Mouse (Mus musculus): ENCODE data around the gene Bysl. TPM values are rescaled to one million over a fixed set of nuclear protein-coding genes. Genes with fewer than 3 reads are reported as not detected.
A peak's percentile ranks its signal among the peaks of the same experiment; 100 is the strongest.
"Not testable (repeated sequence)": the region's sequence is repeated elsewhere in the genome, so short reads cannot be mapped to it uniquely, and the experiment has no call there.

Gene Bysl
- polyA plus RNA-seq, 1 experiment = 25.7 TPM

DNA sequence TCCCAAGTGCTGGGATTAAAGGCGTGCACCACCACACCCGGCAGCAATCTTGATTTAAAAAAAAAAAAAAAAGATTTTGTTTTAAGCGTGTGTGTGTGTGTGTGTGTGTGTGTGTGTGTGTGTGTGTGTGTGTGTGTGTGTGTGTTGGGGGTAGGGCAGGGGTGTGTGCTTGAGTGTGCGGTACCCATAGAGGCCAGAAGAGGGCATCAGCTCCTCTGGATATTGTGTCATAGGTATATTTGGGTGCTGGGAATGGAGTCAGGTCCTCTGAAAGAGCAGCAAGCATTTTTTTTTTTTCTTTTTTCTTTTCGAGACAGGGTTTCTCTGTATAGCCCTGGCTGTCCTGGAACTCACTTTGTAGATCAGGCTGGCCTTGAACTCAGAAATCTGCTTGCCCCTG lies 13.3 kb upstream of the Bysl start:
- H3K9me3 ChIP-seq (replicated peaks; ENCODE audit: control insufficient read depth, insufficient read depth, low read length, poor library complexity, severe bottlenecking); H3K4me3 ChIP-seq (ENCODE audit: low read depth, low read length); H3K4me1 ChIP-seq (ENCODE audit: control insufficient read depth, insufficient read depth, low read length); H3K36me3 ChIP-seq (ENCODE audit: control insufficient read depth, insufficient read depth, low read length, poor library complexity, severe bottlenecking); H3K27ac ChIP-seq (ENCODE audit: insufficient read depth, low read length); H3K9ac ChIP-seq (ENCODE audit: low read depth, poor library complexity, severe bottlenecking); H3K27me3 ChIP-seq (ENCODE audit: control insufficient read depth, insufficient read depth, low read length, poor library complexity, severe bottlenecking): not testable (repeated sequence)
- TF ChIP-seq CTCF (IDR thresholded peaks at IDR 0.05; ENCODE audit: low read depth, low read length) = peak; percentile 34

DNA sequence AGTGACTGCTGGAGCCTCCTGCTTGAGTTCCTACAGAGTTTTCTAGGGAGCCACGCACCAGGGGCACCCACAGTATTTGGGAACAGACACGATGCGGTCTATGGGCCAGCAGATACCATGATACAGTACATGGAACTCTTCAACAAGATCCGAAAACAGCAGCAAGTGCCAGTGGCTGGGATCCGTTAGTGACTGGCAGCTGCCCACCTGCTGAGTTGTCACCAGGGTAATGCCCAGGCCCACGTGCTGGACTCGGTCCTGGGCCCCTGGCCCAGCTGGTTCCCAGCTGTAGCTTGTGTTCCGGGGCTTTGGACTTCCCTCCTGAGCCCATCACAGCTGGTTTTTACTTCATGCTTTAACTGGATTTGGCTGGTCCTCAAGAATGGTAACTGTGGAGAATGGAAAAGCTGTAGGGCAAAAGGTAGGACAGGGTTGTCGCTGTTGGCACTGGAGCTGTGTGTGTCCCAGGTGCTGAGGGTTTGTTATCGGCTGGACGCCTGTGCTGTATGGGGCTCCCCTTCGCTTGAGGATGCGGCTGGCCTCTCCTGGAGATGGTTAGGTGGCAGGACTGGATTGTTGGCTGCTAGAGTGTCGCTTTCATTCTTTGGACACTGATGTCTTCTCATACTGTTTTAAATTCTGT lies 11.7 kb upstream of the Bysl start:
- peaks cover 10% of the 10 kb centered on the region for H3K36me3 ChIP-seq (ENCODE audit: control insufficient read depth, insufficient read depth, low read length, poor library complexity, severe bottlenecking)
- H3K27ac ChIP-seq (ENCODE audit: insufficient read depth, low read length) = no peak overlapping the region
- H3K9ac ChIP-seq (ENCODE audit: low read depth, poor library complexity, severe bottlenecking) = no peak overlapping the region
- TF ChIP-seq POLR2A (IDR thresholded peaks at IDR 0.05; ENCODE audit: insufficient read depth, low read length) (no peak), EP300 (IDR thresholded peaks at IDR 0.05; ENCODE audit: insufficient read depth, low read depth, low read length) (no peak), CTCF (IDR thresholded peaks at IDR 0.05; ENCODE audit: low read depth, low read length) (no peak)
- H3K4me1 ChIP-seq (ENCODE audit: control insufficient read depth, insufficient read depth, low read length) = no peaks in the 10 kb centered on the region
- H3K4me3 ChIP-seq (ENCODE audit: low read depth, low read length) = no peak overlapping the region
- H3K9me3 ChIP-seq (replicated peaks; ENCODE audit: control insufficient read depth, insufficient read depth, low read length, poor library complexity, severe bottlenecking) = no peaks in the 10 kb centered on the region
- H3K27me3 ChIP-seq (ENCODE audit: control insufficient read depth, insufficient read depth, low read length, poor library complexity, severe bottlenecking) = no peaks in the 10 kb centered on the region

DNA sequence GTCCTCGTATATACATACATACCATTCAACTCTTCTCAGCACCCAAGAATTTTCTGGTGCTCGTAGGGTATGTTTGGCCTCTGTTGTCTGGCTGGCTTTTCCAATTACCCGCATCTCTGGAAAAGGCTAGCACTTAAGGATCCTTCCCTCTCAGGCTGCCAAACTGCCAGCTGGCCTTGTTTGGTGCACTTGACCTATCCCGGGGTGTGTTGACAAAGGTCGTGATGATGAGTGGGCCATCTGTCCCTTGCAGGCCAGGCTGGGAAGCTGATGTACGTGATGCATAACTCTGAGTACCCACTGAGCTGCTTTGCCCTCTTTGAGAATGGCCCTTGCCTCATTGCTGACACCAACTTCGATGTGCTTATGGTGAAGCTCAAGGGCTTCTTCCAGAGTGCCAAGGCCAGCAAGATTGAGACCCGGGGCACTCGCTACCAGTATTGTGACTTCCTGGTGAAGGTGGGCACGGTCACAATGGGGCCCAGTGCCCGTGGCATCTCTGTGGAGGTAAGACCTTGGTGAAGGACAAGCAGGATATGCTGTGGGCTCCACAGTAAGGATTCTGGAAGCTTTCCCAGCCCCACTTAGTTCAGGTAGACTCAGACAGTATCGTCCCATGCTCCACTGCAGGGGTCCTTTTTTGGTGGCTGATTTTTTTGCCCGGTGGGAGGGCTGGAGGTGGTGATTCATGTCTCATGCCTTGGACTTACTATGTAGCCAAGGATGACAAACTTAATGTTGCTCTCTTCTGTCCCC lies 7.4 kb upstream of the Bysl start:
- Histone ChIP-seq H3K4me1 (ENCODE audit: control insufficient read depth, insufficient read depth, low read length) (no peaks in the 10 kb centered on the region), H3K9me3 (replicated peaks; ENCODE audit: control insufficient read depth, insufficient read depth, low read length, poor library complexity, severe bottlenecking) (no peaks in the 10 kb centered on the region), H3K27ac (ENCODE audit: insufficient read depth, low read length) (no peak overlapping the region), H3K36me3 (ENCODE audit: control insufficient read depth, insufficient read depth, low read length, poor library complexity, severe bottlenecking) (peaks cover 13% of the 10 kb centered on the region), H3K4me3 (ENCODE audit: low read depth, low read length) (no peak overlapping the region), H3K9ac (ENCODE audit: low read depth, poor library complexity, severe bottlenecking) (no peak overlapping the region), H3K27me3 (ENCODE audit: control insufficient read depth, insufficient read depth, low read length, poor library complexity, severe bottlenecking) (no peaks in the 10 kb centered on the region)
- no peak for TF ChIP-seq POLR2A (IDR thresholded peaks at IDR 0.05; ENCODE audit: insufficient read depth, low read length)
- TF ChIP-seq CTCF (IDR thresholded peaks at IDR 0.05; ENCODE audit: low read depth, low read length) = no peak
- no peak for TF ChIP-seq EP300 (IDR thresholded peaks at IDR 0.05; ENCODE audit: insufficient read depth, low read depth, low read length)

DNA sequence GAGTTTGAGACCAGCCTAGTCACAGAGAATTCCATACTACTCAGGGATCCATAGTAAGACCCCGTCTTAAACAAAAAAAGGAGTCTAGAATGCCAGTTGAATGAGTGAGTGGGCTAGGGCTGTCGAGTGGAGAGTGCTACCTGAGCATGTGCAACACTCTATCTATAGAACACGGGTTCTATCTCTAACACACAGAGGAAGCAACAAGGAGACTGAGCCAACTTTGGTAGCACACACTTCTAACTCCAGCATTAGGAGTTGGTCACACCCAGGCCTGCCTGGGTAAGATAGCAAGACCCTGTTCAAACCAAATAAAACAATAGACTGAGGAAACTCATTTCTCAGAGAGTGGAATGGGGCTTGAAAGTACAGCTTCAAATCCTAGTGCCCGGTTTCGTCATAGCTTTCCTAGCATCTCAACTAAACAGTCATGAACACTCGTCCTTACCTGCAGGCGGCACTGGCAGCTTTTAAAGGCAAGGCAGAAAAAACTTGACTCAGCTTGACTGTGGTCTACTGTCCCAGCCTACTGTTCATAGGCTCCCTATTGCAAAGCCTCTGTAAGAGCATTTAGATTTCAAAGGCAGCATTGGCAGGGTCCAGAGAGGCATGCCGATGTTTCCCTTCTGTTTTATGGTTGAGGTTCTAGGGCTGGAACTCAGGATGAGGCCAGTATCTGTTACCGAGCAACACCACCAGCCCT lies 6.5 kb upstream of the Bysl start:
- H3K4me1 ChIP-seq (ENCODE audit: control insufficient read depth, insufficient read depth, low read length) = no peaks in the 10 kb centered on the region
- TF ChIP-seq EP300 (IDR thresholded peaks at IDR 0.05; ENCODE audit: insufficient read depth, low read depth, low read length) = no peak
- no peak for TF ChIP-seq POLR2A (IDR thresholded peaks at IDR 0.05; ENCODE audit: insufficient read depth, low read length)
- TF ChIP-seq CTCF (IDR thresholded peaks at IDR 0.05; ENCODE audit: low read depth, low read length) = no peak
- no peaks in the 10 kb centered on the region for H3K9me3 ChIP-seq (replicated peaks; ENCODE audit: control insufficient read depth, insufficient read depth, low read length, poor library complexity, severe bottlenecking)
- H3K27me3 ChIP-seq (ENCODE audit: control insufficient read depth, insufficient read depth, low read length, poor library complexity, severe bottlenecking) = no peaks in the 10 kb centered on the region
- H3K36me3 ChIP-seq (ENCODE audit: control insufficient read depth, insufficient read depth, low read length, poor library complexity, severe bottlenecking) = peaks cover 12% of the 10 kb centered on the region
- H3K4me3 ChIP-seq (ENCODE audit: low read depth, low read length) = no peak overlapping the region
- H3K9ac ChIP-seq (ENCODE audit: low read depth, poor library complexity, severe bottlenecking) = no peak overlapping the region
- H3K27ac ChIP-seq (ENCODE audit: insufficient read depth, low read length) = no peak overlapping the region

DNA sequence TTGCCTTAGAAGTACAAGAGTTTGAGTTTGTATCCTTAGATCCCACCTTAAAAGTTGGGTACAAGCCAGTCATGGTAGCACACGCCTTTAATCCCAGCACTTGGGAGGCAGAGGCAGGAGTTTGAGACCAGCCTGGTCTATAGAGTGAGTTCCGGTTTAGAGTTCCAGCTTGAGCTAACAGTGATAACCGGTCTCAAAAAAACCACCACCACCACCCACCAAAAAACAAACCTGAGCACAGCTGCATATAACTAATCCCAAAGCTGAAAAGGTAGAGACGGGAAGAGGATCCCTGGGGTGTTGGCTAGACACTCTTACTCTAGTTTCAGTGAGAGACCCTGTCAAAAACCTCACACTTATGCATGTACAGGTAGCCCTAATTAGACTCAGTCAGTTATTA lies 5.4 kb upstream of the Bysl start:
- Histone ChIP-seq H3K9ac (ENCODE audit: low read depth, poor library complexity, severe bottlenecking) (no peak overlapping the region), H3K27me3 (ENCODE audit: control insufficient read depth, insufficient read depth, low read length, poor library complexity, severe bottlenecking) (no peaks in the 10 kb centered on the region), H3K36me3 (ENCODE audit: control insufficient read depth, insufficient read depth, low read length, poor library complexity, severe bottlenecking) (peaks cover 5% of the 10 kb centered on the region), H3K4me1 (ENCODE audit: control insufficient read depth, insufficient read depth, low read length) (no peaks in the 10 kb centered on the region), H3K9me3 (replicated peaks; ENCODE audit: control insufficient read depth, insufficient read depth, low read length, poor library complexity, severe bottlenecking) (no peaks in the 10 kb centered on the region), H3K27ac (ENCODE audit: insufficient read depth, low read length) (no peak overlapping the region), H3K4me3 (ENCODE audit: low read depth, low read length) (no peak overlapping the region)
- no peak for TF ChIP-seq POLR2A (IDR thresholded peaks at IDR 0.05; ENCODE audit: insufficient read depth, low read length)
- TF ChIP-seq EP300 (IDR thresholded peaks at IDR 0.05; ENCODE audit: insufficient read depth, low read depth, low read length) = no peak
- TF ChIP-seq CTCF (IDR thresholded peaks at IDR 0.05; ENCODE audit: low read depth, low read length) = no peak

DNA sequence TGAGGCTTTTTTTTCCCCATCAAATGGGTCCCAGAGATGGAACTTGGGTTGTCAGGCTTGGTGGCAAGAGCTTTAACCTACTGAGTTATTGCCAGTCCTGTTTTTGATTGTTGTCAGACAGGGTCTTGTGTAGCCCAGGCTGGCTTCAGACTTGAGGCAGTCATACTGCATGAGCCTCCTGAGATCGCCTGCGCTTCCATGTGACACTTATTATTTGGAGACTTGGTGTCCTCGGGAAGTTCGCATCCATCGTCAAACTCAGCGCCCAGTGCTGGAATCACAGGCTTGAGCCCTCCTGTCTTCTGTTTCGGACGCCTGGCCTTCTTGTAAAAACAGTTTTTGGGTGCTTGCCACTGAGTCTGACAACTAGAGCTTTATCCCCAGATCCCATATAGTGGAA lies 4.8 kb upstream of the Bysl start:
- Histone ChIP-seq H3K27me3 (ENCODE audit: control insufficient read depth, insufficient read depth, low read length, poor library complexity, severe bottlenecking) (no peaks in the 10 kb centered on the region), H3K9ac (ENCODE audit: low read depth, poor library complexity, severe bottlenecking) (no peak overlapping the region), H3K27ac (ENCODE audit: insufficient read depth, low read length) (no peak overlapping the region), H3K4me1 (ENCODE audit: control insufficient read depth, insufficient read depth, low read length) (no peaks in the 10 kb centered on the region), H3K4me3 (ENCODE audit: low read depth, low read length) (no peak overlapping the region), H3K36me3 (ENCODE audit: control insufficient read depth, insufficient read depth, low read length, poor library complexity, severe bottlenecking) (peaks cover 5% of the 10 kb centered on the region), H3K9me3 (replicated peaks; ENCODE audit: control insufficient read depth, insufficient read depth, low read length, poor library complexity, severe bottlenecking) (no peaks in the 10 kb centered on the region)
- TF ChIP-seq CTCF (IDR thresholded peaks at IDR 0.05; ENCODE audit: low read depth, low read length) (no peak), POLR2A (IDR thresholded peaks at IDR 0.05; ENCODE audit: insufficient read depth, low read length) (no peak), EP300 (IDR thresholded peaks at IDR 0.05; ENCODE audit: insufficient read depth, low read depth, low read length) (no peak)

Data from ES-Bruce4 (cell line).